Mouse (Mus musculus) liver, embryonic 13.5 days (tissue): ENCODE data around the gene Hyal1. TPM values are rescaled to one million over a fixed set of nuclear protein-coding genes. Genes with fewer than 3 reads are reported as not detected.

Experiments
- ATAC-seq: fragments of 200-750 bp; cut with Nextera tagmentation; 2 replicates; pipeline ENCODE4 v1.8.0; 2017; ENCODE audit warnings: low read depth, mild to moderate bottlenecking, moderate number of reproducible peaks, moderate library complexity
- DNase-seq: peaks from one replicate; pipeline ENCODE4 v3.0.0; 2022
- H3K27ac ChIP-seq: fragments of 300-500 bp; sonication (generic); 2 replicates; pipeline ENCODE4 v1.5.1; 2015; ENCODE audit warnings: moderate library complexity, mild to moderate bottlenecking, inconsistent platforms
- H3K27me3 ChIP-seq: fragments of 300-500 bp; sonication (generic); 2 replicates; pipeline ENCODE4 v1.6.1; 2015; ENCODE audit warnings: mild to moderate bottlenecking, inconsistent platforms
- H3K36me3 ChIP-seq: fragments of 300-500 bp; sonication (generic); 2 replicates; pipeline ENCODE4 v1.6.1; 2015; ENCODE audit warnings: mild to moderate bottlenecking, inconsistent platforms
- H3K4me1 ChIP-seq: fragments of 300-500 bp; sonication (generic); replicated peaks from 2 replicates; pipeline ENCODE4 v1.6.1; 2015; ENCODE audit warnings: inconsistent platforms
- H3K4me2 ChIP-seq: fragments of 300-500 bp; sonication (generic); 2 replicates; pipeline ENCODE4 v1.6.1; 2015; ENCODE audit warnings: inconsistent platforms, mild to moderate bottlenecking, moderate library complexity
- H3K4me3 ChIP-seq: fragments of 300-500 bp; sonication (generic); replicated peaks from 2 replicates; pipeline ENCODE4 v1.5.1; 2015; ENCODE audit warnings: mild to moderate bottlenecking, inconsistent platforms
- H3K9ac ChIP-seq: fragments of 300-500 bp; sonication (generic); 2 replicates; pipeline ENCODE4 v1.6.1; 2015; ENCODE audit warnings: mild to moderate bottlenecking, inconsistent platforms
- H3K9me3 ChIP-seq: fragments of 300-500 bp; sonication (generic); replicated peaks from 2 replicates; pipeline ENCODE4 v1.6.1; 2016; ENCODE audit warnings: inconsistent platforms
- WGBS: fragments of 180-500 bp; shearing (Covaris S2); methylation state at CpG from one replicate; pipeline ENCODE4 v1.1.7; 2015; ENCODE audit not compliant: insufficient replicate concordance; 5-methylcytosine and 5-hydroxymethylcytosine counted together
- polyA plus RNA-seq: library from polyadenylated mRNA; unstranded; fragments of >200 nt; fragmentation: Nextera tagmentation; extraction: Ambion mirVana; gene quantifications from 2 replicates; pipeline ENCODE4 v1.2.1, GENCODE M21; 2015

Gene Hyal1
- polyA plus RNA-seq, 1 experiment from 2014 or later, result 2.6 TPM

DNA sequence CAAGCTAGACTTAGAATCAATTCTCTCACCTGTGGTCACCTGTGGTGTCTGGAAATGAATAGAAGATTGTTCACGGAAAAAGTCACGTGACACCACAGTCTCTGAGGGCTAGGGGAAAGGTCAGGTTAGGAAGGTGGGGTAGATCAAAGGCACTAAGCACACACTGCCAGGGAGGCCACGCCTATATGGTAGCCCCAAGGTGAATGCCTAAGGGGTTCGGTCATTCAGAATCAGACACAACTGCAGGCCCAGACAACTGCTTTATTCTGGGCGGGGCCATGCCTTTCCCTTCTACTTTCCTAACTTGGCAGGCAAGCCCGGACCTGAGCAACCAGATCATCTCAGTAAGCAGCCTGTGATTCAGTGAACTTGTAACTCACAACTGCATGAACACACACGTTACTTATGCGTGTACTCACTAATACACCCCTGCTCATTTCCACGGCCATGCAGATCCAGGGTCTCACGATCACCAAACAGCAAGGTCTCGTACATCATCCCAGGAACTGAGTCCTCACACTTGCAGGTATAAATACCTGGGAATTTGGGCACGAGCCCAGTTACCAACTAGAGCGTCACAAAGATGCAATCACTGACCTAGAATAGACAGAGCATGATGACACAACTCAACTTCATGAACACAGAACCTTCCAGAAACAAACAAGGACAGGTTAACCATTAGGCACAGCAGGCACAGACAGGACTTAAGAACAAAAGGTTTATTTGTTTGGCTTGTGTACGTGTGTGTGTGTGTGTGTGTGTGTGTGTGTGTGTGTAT lies 959 bp upstream of the Hyal1 start:
- ATAC-seq, result no peak
- Histone ChIP-seq H3K9ac (no peak overlapping the region), H3K4me1 (peaks cover 81% of the 10 kb centered on the region)

GRCm38 (mm10) chr9:107577871-107578270 lies 1.1 kb downstream of the Hyal1 start:
- 86% methylated on average over 10 of the region's 10 CpGs for WGBS
- Histone ChIP-seq H3K4me2 (peak overlapping the region; percentile 78; the same call in 1 of the 2 replicates), H3K9ac (peak overlapping the region; percentile 3; the same call in 1 of the 2 replicates), H3K27ac (0 out of 2 replicates have a peak overlapping the region, but pooled peaks have one; percentile 5), H3K27me3 (no peaks in the 10 kb centered on the region), H3K4me3 (no peak overlapping the region), H3K9me3 (no peaks in the 10 kb centered on the region), H3K36me3 (peaks cover 16% of the 10 kb centered on the region), H3K4me1 (peaks cover 79% of the 10 kb centered on the region)
- ATAC-seq (no peak), DNase-seq (no peak)

More for the DNA sequence above, 959 bp upstream of the Hyal1 start:
- Histone ChIP-seq H3K27ac (peak overlapping the region; percentile 82), H3K36me3 (peaks cover 32% of the 10 kb centered on the region), H3K4me2 (peak overlapping the region; percentile 78; the same call in 1 of the 2 replicates), H3K27me3 (no peaks in the 10 kb centered on the region), H3K9me3 (no peaks in the 10 kb centered on the region), H3K4me3 (no peak overlapping the region)
- DNase-seq, result no peak
- 74% methylated on average over 14 of the region's 14 CpGs for WGBS

DNA sequence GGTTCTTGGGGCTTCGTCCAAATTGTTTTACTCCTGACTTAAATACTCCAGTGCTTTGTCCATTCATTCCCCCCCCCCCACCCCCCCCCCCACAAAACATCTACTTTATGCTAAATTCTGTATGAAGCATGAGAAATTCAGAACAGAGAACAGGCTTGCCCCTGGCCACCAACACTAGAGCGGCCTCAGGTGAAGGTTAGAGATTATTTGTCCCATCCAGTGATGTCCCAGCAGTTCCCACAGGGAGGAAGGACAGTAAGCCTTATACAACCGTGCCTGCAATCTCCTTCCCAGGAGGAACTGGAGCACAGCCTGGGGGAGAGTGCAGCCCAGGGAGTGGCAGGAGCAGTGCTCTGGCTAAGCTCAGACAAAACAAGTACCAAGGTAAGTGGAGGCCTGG lies 1.9 kb downstream of the Hyal1 start, which contains the start of gene Naa80:
Gene Naa80, plus strand, starts transcription at position 301 of the 400 bp plus-strand sequence.
- Histone ChIP-seq H3K36me3 (peaks cover 17% of the 10 kb centered on the region), H3K4me1 (peaks cover 78% of the 10 kb centered on the region), H3K4me2 (peak within 1 kb of the TSS; percentile 93; the same call in 1 of the 2 replicates), H3K4me3 (no peak within 1 kb of the TSS), H3K27me3 (no peaks in the 10 kb centered on the region), H3K27ac (peak within 1 kb of the TSS; percentile 98), H3K9me3 (no peaks in the 10 kb centered on the region), H3K9ac (peak within 1 kb of the TSS; percentile 89)
- DNase-seq (no peak), ATAC-seq (no peak)
- 80% methylated on average over 3 of the region's 3 CpGs for WGBS

GRCm38 (mm10) chr9:107579023-107579900 lies 2.5 kb downstream of the Hyal1 start:
- ATAC-seq, result no peak
- H3K27ac ChIP-seq, result peak overlapping the region; percentile 98
- no peak for DNase-seq
- H3K4me2 ChIP-seq, result peak overlapping the region; percentile 93; the same call in 1 of the 2 replicates
- no peak overlapping the region for H3K4me3 ChIP-seq
- WGBS, result 88% methylated on average over 14 of the region's 14 CpGs
- H3K27me3 ChIP-seq, result no peaks in the 10 kb centered on the region
- H3K4me1 ChIP-seq, result peaks cover 82% of the 10 kb centered on the region
- H3K36me3 ChIP-seq, result peaks cover 21% of the 10 kb centered on the region
- H3K9me3 ChIP-seq, result no peaks in the 10 kb centered on the region
- peak overlapping the region; percentile 89; the same call in 1 of the 2 replicates for H3K9ac ChIP-seq

DNA sequence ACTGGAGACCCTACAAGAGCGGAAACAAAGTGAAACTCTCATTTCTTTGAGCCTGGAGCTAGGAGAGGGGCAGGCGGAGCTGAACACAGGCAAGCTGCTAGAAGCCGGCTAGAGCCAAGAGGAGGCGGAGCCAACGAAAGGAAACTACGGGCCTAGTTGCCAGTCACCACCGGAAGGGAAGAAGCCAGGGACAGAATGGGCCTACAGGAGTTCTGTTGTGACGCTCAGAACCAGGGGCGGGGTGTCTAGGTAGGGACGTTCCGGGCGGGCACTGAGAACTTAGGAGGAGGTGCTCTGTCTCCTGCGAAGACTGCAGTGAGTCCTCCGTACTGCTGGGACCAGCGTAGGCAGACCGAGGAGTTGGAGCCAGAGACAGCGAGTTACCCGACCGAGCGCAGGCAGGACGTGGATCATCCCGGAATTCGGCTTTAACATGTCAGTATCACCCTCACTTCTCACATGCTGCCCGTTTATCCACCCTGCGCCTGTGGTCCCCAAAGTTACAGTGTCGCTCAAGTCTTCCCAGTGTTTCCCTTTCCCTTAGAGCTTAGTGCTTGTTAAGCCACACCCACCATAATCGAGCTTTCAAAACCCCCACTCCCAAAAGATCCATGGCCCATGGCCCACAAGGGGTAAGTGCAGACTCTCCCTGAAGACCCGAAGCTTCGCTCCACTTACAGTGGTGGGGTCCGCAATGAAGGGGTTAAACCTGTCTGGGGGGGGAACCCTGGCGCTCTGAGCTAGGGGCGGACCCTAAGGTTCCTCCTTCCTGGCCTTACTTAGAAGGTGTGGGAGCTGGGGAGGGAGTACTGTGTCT lies 4.0 kb downstream of the Hyal1 start, which contains the start of gene Hyal3:
Gene Hyal3, plus strand, starts transcription at position 318 of the 817 bp plus-strand sequence.
- Histone ChIP-seq H3K36me3 (peaks cover 29% of the 10 kb centered on the region), H3K9me3 (no peaks in the 10 kb centered on the region), H3K27me3 (no peaks in the 10 kb centered on the region), H3K27ac (peak within 1 kb of the TSS; percentile 98), H3K9ac (peak within 1 kb of the TSS; percentile 89), H3K4me3 (peak within 1 kb of the TSS; percentile 75), H3K4me1 (peaks cover 84% of the 10 kb centered on the region), H3K4me2 (peak within 1 kb of the TSS; percentile 93)
- peak; percentile 85 for DNase-seq
- WGBS, result under 1% methylated on average over 32 of the region's 32 CpGs
- ATAC-seq, result peak; percentile 80

DNA sequence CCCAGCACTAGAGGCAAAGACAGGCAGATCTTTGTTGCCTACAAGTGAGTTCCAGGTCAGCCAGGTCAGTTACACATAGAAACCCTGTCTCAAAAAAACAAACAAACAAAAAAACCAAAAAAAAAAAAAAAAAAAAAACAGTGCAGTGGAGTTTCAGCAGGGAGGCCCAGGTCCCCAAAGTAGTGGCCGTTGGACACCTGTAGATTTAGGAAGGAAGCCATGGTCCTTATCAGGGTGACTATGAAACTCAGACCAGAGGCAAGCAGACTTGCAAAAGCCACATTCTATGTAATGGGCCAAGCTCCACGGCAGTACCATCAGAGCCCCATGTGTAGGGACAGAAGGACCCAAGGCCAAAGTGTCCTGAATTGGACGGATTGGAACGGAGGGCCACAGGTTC lies 4.9 kb downstream of the Hyal1 start:
- no peak for ATAC-seq

GRCm38 (mm10) chr9:107582509-107583062 lies 5.9 kb downstream of the Hyal1 start:
- DNase-seq (no peak), ATAC-seq (no peak)
- Histone ChIP-seq H3K4me1 (peaks cover 77% of the 10 kb centered on the region), H3K9me3 (no peaks in the 10 kb centered on the region), H3K4me2 (peak overlapping the region; percentile 93), H3K27me3 (no peaks in the 10 kb centered on the region), H3K36me3 (peaks cover 29% of the 10 kb centered on the region), H3K27ac (peak overlapping the region; percentile 98), H3K4me3 (peak overlapping the region; percentile 75; the same call in 1 of the 2 replicates), H3K9ac (peak overlapping the region; percentile 89)
- WGBS, result 82% methylated on average over 7 of the region's 7 CpGs

More for the DNA sequence above, 4.9 kb downstream of the Hyal1 start:
- DNase-seq, result no peak
- peaks cover 29% of the 10 kb centered on the region for H3K36me3 ChIP-seq
- H3K4me3 ChIP-seq, result peak overlapping the region; percentile 75
- H3K4me1 ChIP-seq, result peaks cover 84% of the 10 kb centered on the region
- 29% methylated on average over 4 of the region's 4 CpGs for WGBS
- no peaks in the 10 kb centered on the region for H3K9me3 ChIP-seq
- peak overlapping the region; percentile 93 for H3K4me2 ChIP-seq
- peak overlapping the region; percentile 98 for H3K27ac ChIP-seq
- peak overlapping the region; percentile 89 for H3K9ac ChIP-seq
- no peaks in the 10 kb centered on the region for H3K27me3 ChIP-seq

- Histone ChIP-seq H3K9me3 (no peaks in the 10 kb centered on the region), H3K36me3 (peaks cover 29% of the 10 kb centered on the region), H3K4me1 (peaks cover 71% of the 10 kb centered on the region), H3K9ac (peak overlapping the region; percentile 89; the same call in 1 of the 2 replicates), H3K27ac (peak overlapping the region; percentile 62; the same call in 1 of the 2 replicates), H3K4me2 (no peak overlapping the region), H3K4me3 (no peak overlapping the region), H3K27me3 (no peaks in the 10 kb centered on the region)
- 91% methylated on average over 14 of the region's 14 CpGs for WGBS
- no peak for DNase-seq
- no peak for ATAC-seq
These were observed 6.4 kb downstream of the Hyal1 start for GRCm38 (mm10) chr9:107583174-107583573.

GRCm38 (mm10) chr9:107586504-107586903 lies 9.8 kb downstream of the Hyal1 start:
- ATAC-seq (no peak), DNase-seq (no peak)
- peak overlapping the region; percentile 80 for H3K4me3 ChIP-seq
- H3K4me2 ChIP-seq, result peak overlapping the region; percentile 70
- H3K27ac ChIP-seq, result peak overlapping the region; percentile 98
- H3K9me3 ChIP-seq, result no peaks in the 10 kb centered on the region
- H3K36me3 ChIP-seq, result peaks cover 58% of the 10 kb centered on the region
- H3K27me3 ChIP-seq, result no peaks in the 10 kb centered on the region
- WGBS, result 76% methylated on average over 5 of the region's 5 CpGs
- peak overlapping the region; percentile 77 for H3K9ac ChIP-seq
- H3K4me1 ChIP-seq, result peaks cover 82% of the 10 kb centered on the region
